Mouse (Mus musculus) embryonic facial prominence, embryonic 13.5 days (tissue): ENCODE measurements around the gene Gypa. TPM values are rescaled to one million over a fixed set of nuclear protein-coding genes. Genes with fewer than 3 reads are reported as not detected.

Experiments used
- ATAC-seq: fragments of 200-750 bp; cut with Nextera tagmentation; 2 replicates; pipeline ENCODE4 v1.8.0; 2017; ENCODE audit warnings: low read depth; ENCODE audit not compliant: insufficient number of reproducible peaks, insufficient read depth, low FRiP score, low TSS enrichment
- H3K27ac ChIP-seq: fragments of 300-500 bp; sonication (generic); 2 replicates; pipeline ENCODE4 v1.5.1; 2015; ENCODE audit warnings: moderate library complexity, mild to moderate bottlenecking, inconsistent platforms
- H3K27me3 ChIP-seq: fragments of 300-500 bp; sonication (generic); 2 replicates; pipeline ENCODE4 v1.6.1; 2015; ENCODE audit warnings: mild to moderate bottlenecking, inconsistent platforms
- H3K36me3 ChIP-seq: fragments of 300-500 bp; sonication (generic); 2 replicates; pipeline ENCODE4 v1.6.1; 2015; ENCODE audit warnings: mild to moderate bottlenecking, inconsistent platforms
- H3K4me1 ChIP-seq: fragments of 300-500 bp; sonication (generic); 2 replicates; pipeline ENCODE4 v1.6.1; 2015; ENCODE audit warnings: inconsistent platforms
- H3K4me2 ChIP-seq: fragments of 300-500 bp; sonication (generic); 2 replicates; pipeline ENCODE4 v1.6.1; 2015; ENCODE audit warnings: moderate library complexity, mild to moderate bottlenecking, inconsistent platforms
- H3K4me3 ChIP-seq: fragments of 300-500 bp; sonication (generic); 2 replicates; pipeline ENCODE4 v1.5.1; 2015; ENCODE audit warnings: mild to moderate bottlenecking, inconsistent platforms
- H3K9ac ChIP-seq: fragments of 300-500 bp; sonication (generic); 2 replicates; pipeline ENCODE4 v1.6.1; 2015; ENCODE audit warnings: mild to moderate bottlenecking, inconsistent platforms
- H3K9me3 ChIP-seq: fragments of 300-500 bp; sonication (generic); 2 replicates; pipeline ENCODE4 v1.6.1; 2016; ENCODE audit warnings: inconsistent platforms
- WGBS: fragments of 180-500 bp; shearing (Covaris S2); methylation state at CpG from one replicate; pipeline ENCODE4 v1.1.7; 2015; ENCODE audit warnings: mixed read lengths; 5-methylcytosine and 5-hydroxymethylcytosine counted together
- polyA plus RNA-seq: library from polyadenylated mRNA; unstranded; fragments of >200 nt; fragmentation: Nextera tagmentation; extraction: Ambion mirVana; gene quantifications from 2 replicates; pipeline ENCODE4 v1.2.1, GENCODE M21; 2015

Gene Gypa
- polyA plus RNA-seq, 1 experiment from 2014 or later = 2.7 TPM

DNA sequence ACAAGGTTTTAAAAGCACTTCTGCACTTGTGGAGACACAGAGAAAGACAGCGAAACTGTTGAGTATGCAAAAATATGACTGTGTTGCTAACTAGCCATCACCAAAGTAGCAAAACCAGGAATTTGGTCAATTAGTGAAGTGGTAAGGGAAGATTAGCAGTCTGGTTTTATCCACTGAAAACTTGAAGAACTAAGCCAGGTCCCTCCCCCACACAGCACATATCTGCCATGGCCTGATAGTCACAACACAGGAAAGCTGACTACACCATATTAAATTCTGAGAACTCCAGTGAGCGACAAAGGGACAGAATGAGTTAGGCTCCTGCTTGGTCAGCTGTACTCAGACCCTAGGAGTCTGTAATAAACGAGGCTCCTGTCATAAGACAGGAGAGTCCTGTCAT lies 57.7 kb downstream of the Gypa start:
- WGBS = 71% methylated on average over 3 of the region's 3 CpGs
- no peak overlapping the region for H3K4me3 ChIP-seq
- ATAC-seq = no peak

DNA sequence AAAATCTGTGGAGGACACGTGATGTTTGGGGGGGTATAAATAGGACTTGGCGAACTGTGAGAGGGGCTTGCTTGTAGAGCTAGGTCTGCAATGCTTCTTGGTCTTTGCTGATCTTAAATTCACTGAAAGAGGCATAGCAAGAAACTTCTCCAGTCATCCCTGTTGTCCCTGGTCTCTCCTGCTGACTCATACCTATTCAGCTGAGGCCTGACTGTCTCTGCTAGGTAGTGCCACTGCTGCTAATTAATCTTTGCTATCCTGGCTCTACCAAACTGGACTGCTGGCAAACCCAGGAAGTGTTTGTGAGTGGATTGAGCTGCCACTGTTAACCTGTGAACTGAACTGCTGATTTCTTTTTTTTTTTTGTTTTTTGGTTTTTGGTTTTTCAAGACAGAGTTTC lies 61.4 kb downstream of the Gypa start:
- Histone ChIP-seq H3K9me3 (no peaks in the 10 kb centered on the region), H3K4me3 (no peak overlapping the region), H3K4me1 (no peaks in the 10 kb centered on the region), H3K27ac (no peak overlapping the region), H3K4me2 (no peak overlapping the region), H3K9ac (no peak overlapping the region), H3K27me3 (no peaks in the 10 kb centered on the region), H3K36me3 (no peaks in the 10 kb centered on the region)
- whole genome bisulfite sequencing = 85% methylated on average over 2 of the region's 2 CpGs
- no peak for ATAC-seq

More for the DNA sequence above, 57.7 kb downstream of the Gypa start:
- H3K4me2 ChIP-seq = no peak overlapping the region
- no peak overlapping the region for H3K27ac ChIP-seq
- H3K9me3 ChIP-seq = no peaks in the 10 kb centered on the region
- H3K4me1 ChIP-seq = no peaks in the 10 kb centered on the region
- H3K27me3 ChIP-seq = no peaks in the 10 kb centered on the region
- H3K36me3 ChIP-seq = no peaks in the 10 kb centered on the region
- no peak overlapping the region for H3K9ac ChIP-seq

Other genes starting within 250 kb of the Gypa start
- gene Frem3, start 117.3 kb downstream of the Gypa start, polyA plus RNA-seq = 0.03 and 0.07 TPM in 2 replicates
- 83.5 and 86.2 TPM in 2 replicates for gene Smarca5, start 245.7 kb downstream of the Gypa start, polyA plus RNA-seq